In the genomic region with DNA sequence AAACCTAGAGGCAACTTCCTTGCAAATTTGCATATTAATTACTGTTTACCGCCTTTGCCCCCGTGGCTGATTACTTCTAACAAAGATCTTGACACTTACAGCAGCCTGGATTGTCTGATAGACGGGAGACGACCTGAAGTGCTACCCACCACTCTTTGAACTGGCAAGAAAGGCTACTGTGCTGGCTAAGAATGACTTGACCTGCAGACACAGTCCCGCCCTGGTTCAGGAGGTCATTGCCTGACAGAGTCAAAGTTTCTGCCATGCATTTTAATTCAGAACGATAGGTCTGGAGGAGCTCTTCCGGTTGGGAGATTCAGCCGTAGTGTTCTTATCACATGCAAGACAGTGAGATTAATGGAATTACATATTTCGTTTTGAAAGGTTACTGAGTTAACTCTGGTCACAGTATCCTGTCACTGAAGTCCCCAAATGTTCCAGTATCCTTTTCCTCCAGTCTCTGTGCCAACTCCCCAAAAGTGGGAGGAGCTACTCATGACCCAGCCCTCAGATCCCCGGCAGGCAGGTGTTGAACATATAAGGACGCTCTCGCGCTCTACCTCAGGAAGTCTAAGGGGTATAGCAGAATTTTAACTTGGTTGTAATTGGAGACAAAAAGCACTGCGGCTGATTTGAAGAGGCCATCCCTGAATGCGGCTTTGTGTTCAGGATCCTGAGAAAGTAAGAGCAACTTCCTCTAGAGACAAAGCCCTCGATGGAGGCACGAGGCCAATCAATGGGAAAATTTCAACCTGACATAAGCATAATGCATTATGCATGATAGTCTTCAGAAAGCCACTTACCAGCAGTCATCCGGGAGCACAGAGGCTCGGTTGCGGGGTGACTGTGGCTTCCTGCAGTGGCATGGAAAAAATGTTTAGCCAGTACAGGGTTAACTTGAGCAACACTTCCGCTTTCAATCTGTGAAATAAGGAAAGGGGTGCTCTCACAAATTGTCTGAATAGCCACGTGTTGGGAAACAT, we compare ENCODE assay signal across 9 mouse cellular contexts. TPM values are rescaled to one million over a fixed set of nuclear protein-coding genes. Genes with fewer than 3 reads are reported as not detected.
DNase-seq lines count a peak whose midpoint lies in the region; ATAC-seq lines count a peak whose summit lies in the region.
"Had no signal": no experiment of that assay in that cellular context is flagged by ENCODE, and none has a peak within 500 bp of the region (broad histone marks: within the 10 kb centered on the region; RNA-seq: fewer than 3 reads in every experiment).

No protein-coding gene starts in this region.

- no peak for ATAC-seq in heart, embryonic 15.5 days (replicated peaks; ENCODE audit: insufficient number of reproducible peaks, insufficient read depth, low FRiP score, low read depth)
- ATAC-seq in common myeloid progenitor, adult 5-6 weeks (replicated peaks; ENCODE audit: low read depth, poor library complexity, severe bottlenecking): peak; percentile 92
- ATAC-seq in intestine, embryonic 14.5 days (replicated peaks; ENCODE audit: low FRiP score, low TSS enrichment, low read depth): no peak
- ATAC-seq in monocyte, adult 5-6 weeks (replicated peaks; ENCODE audit: insufficient number of reproducible peaks, low FRiP score, low TSS enrichment, poor library complexity, severe bottlenecking): peak; percentile 38

- H3K4me1 ChIP-seq in heart, embryonic 15.5 days (replicated peaks): peaks cover 7% of the 10 kb centered on the region; the same call in 1 of the 2 replicates
- H3K4me1 ChIP-seq in intestine, embryonic 14.5 days (replicated peaks; ENCODE audit: control insufficient read depth, insufficient read depth, low read length): no peaks in the 10 kb centered on the region; the same call in 1 of the 2 replicates

- H3K36me3 ChIP-seq in heart, embryonic 15.5 days: no peaks in the 10 kb centered on the region
- H3K36me3 ChIP-seq in intestine, embryonic 14.5 days (ENCODE audit: control insufficient read depth, insufficient read depth, low read length): no peaks in the 10 kb centered on the region
- H3K36me3 ChIP-seq: G1E had no signal

- H3K27me3 ChIP-seq in heart, embryonic 15.5 days: 0 out of 2 replicates have a peak, but pooled peaks cover 7% of the 10 kb centered on the region
- H3K27me3 ChIP-seq in intestine, embryonic 14.5 days (replicated peaks; ENCODE audit: control insufficient read depth, insufficient read depth, low read length): no peaks in the 10 kb centered on the region

- no peak for DNase-seq in heart, adult 11 months
- DNase-seq in intestine, embryonic 14.5 days (ENCODE audit: low spot score): no peak
- DNase-seq in urinary bladder, postnatal 4 days (ENCODE audit: low spot score in 2 of 2): no peak
- DNase-seq in gastrocnemius, postnatal 14 days: no peak
- DNase-seq in frontal cortex, postnatal 14 days (ENCODE audit: low spot score in 2 of 2): no peak

- WGBS in heart, embryonic 15.5 days: 28% methylated on average over 22 of the region's 22 CpGs
- WGBS in intestine, embryonic 14.5 days: 34% methylated on average over 22 of the region's 22 CpGs

- no peak overlapping the region for H3K27ac ChIP-seq in heart, embryonic 15.5 days
- no peak overlapping the region for H3K27ac ChIP-seq in intestine, embryonic 14.5 days (ENCODE audit: low read depth)

- H3K9ac ChIP-seq in heart, embryonic 15.5 days: no peak overlapping the region
- H3K9ac ChIP-seq in intestine, embryonic 14.5 days (ENCODE audit: low read length): no peak overlapping the region

- intact Hi-C loops in gastrocnemius, postnatal 14 days (cut with DNase I; ENCODE audit: low total_unique reads): no loop called here

- H3K4me3 ChIP-seq in heart, embryonic 15.5 days: peak overlapping the region; percentile 19; the same call in 1 of the 2 replicates
- H3K4me3 ChIP-seq in intestine, embryonic 14.5 days (ENCODE audit: low read depth, low read length): no peak overlapping the region

- H3K9me3 ChIP-seq in heart, embryonic 15.5 days (replicated peaks): no peaks in the 10 kb centered on the region
- no peaks in the 10 kb centered on the region for H3K9me3 ChIP-seq in intestine, embryonic 14.5 days (ENCODE audit: control insufficient read depth, low read length)
- H3K9me3 ChIP-seq: G1E had no signal

- H3K4me2 ChIP-seq in heart, embryonic 15.5 days: peak overlapping the region; percentile 50
- H3K4me2 ChIP-seq in intestine, embryonic 14.5 days (ENCODE audit: low read length): peak overlapping the region; percentile 35

RNA-seq across cellular contexts. Expression of a gene that starts 15.4 kb away (rescaled TPM):
- polyA plus RNA-seq in heart, embryonic 15.5 days (2015; fragmentation: Nextera tagmentation; extraction: Ambion mirVana): 8.6 and 12.4 TPM in 2 replicates
- 0.15 and 0.32 TPM in 2 replicates for total RNA-seq in common myeloid progenitor, adult 5-6 weeks (2017)
- polyA plus RNA-seq in intestine, embryonic 14.5 days (2014; fragmentation: Nextera tagmentation; extraction: Ambion mirVana): 15.1 and 16.0 TPM in 2 replicates
- 0.43 to 0.78 TPM in 2 of 3 replicates, not detected in the other for total RNA-seq in monocyte, adult 5-6 weeks (2017)
- 10 to 100 TPM in 1 of 2 experiments, 1 to 10 TPM in 1; 8.1 to 12.1 TPM for total RNA-seq in gastrocnemius, postnatal 14 days (2021)

Comparison
In these comparisons a context has a peak if more than half of its experiments do, and no peak if none do; other contexts are left out.
1. ATAC-seq: peak in common myeloid progenitor, adult 5-6 weeks (single experiment) and monocyte, adult 5-6 weeks (single experiment); none in heart, embryonic 15.5 days (single experiment) and intestine, embryonic 14.5 days (single experiment).